Comparison of ENCODE assay signal across 31 mouse cellular contexts in the genomic region with DNA sequence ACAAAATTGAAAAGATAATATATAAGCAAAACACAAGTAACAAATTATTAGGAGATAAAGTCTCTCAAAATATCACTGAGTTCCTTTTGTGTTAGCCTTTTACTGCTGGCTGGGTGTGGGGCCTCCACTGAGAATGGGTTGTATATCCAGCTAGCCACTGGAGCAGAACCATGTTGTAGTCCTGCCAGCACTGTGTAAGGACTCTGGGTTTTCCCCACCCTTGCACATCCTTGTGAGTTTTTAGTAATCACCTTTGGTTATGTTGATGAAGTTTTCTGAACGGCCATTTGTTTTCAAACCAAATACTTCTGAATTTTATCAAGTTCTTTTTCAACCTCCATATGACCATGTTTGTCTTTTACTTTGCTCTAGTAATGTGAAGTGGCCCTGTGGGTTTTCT. TPM values are rescaled to one million over a fixed set of nuclear protein-coding genes. Genes with fewer than 3 reads are reported as not detected.
"Had no signal": no experiment of that assay in that cellular context is flagged by ENCODE, and none has a peak within 500 bp of the region (broad histone marks: within the 10 kb centered on the region; RNA-seq: fewer than 3 reads in every experiment).

No protein-coding gene starts in this region.

- H3K27ac ChIP-seq: gastrocnemius, adult 2 months; heart, embryonic 10.5 days; hindbrain, embryonic 10.5 days; hindbrain, embryonic 12.5 days; hindbrain, embryonic 14.5 days; intestine, embryonic 15.5 days; kidney, postnatal 0 days; layer of hippocampus, adult 2 months; left cerebral cortex, adult 2 months; limb, embryonic 10.5 days; limb, embryonic 12.5 days; liver, embryonic 13.5 days; liver, embryonic 15.5 days had no signal

- H3K27me3 ChIP-seq: heart, embryonic 12.5 days; hindbrain, embryonic 12.5 days; intestine, embryonic 15.5 days; liver, embryonic 13.5 days; liver, embryonic 15.5 days had no signal

- H3K36me3 ChIP-seq: hindbrain, embryonic 12.5 days; intestine, embryonic 15.5 days; liver, embryonic 13.5 days; liver, embryonic 15.5 days had no signal

- ATAC-seq: hindbrain, embryonic 16.5 days; inflammation-experienced regulatory T-cells, adult 6 months; intestine, embryonic 15.5 days; intestine, postnatal 0 days; liver, postnatal 0 days had no signal

- H3K4me1 ChIP-seq: heart, embryonic 10.5 days; heart, embryonic 12.5 days; intestine, embryonic 15.5 days; liver, embryonic 13.5 days; liver, embryonic 15.5 days had no signal

- H3K4me2 ChIP-seq: heart, embryonic 12.5 days; hindbrain, embryonic 12.5 days; hindbrain, embryonic 14.5 days; intestine, embryonic 15.5 days; limb, embryonic 12.5 days; liver, embryonic 11.5 days; liver, embryonic 13.5 days; liver, embryonic 15.5 days had no signal

- H3K9me3 ChIP-seq: heart, embryonic 10.5 days; heart, embryonic 12.5 days; hindbrain, embryonic 10.5 days; hindbrain, embryonic 12.5 days; intestine, embryonic 15.5 days; limb, embryonic 10.5 days; limb, embryonic 12.5 days; liver, embryonic 13.5 days; liver, embryonic 15.5 days had no signal

- H3K9ac ChIP-seq: heart, embryonic 12.5 days; hindbrain, embryonic 12.5 days; hindbrain, embryonic 14.5 days; intestine, embryonic 15.5 days; limb, embryonic 12.5 days; liver, embryonic 13.5 days; liver, embryonic 15.5 days; liver, postnatal 0 days had no signal

- DNase-seq: gastrocnemius, adult 2 months; gastrocnemius, postnatal 10 days; gastrocnemius, postnatal 25 days; heart, adult 18-20 months; heart, postnatal 10 days; heart, postnatal 4 days; kidney, adult 9 months; kidney, postnatal 4 days; liver; liver, embryonic 13.5 days; liver, postnatal 0 days had no signal

- H3K4me3 ChIP-seq: gastrocnemius, adult 2 months; heart, embryonic 10.5 days; heart, embryonic 12.5 days; hindbrain, embryonic 10.5 days; hindbrain, embryonic 12.5 days; intestine, embryonic 15.5 days; layer of hippocampus, adult 2 months; left cerebral cortex, adult 2 months; limb, embryonic 10.5 days; limb, embryonic 12.5 days; liver, embryonic 13.5 days; liver, embryonic 15.5 days had no signal

RNA-seq across cellular contexts. Expression of gene 4930544G11Rik, which starts 21.9 kb away (rescaled TPM):
- polyA plus RNA-seq: frontal cortex, adult 2 months; heart, embryonic 10.5 days; heart, embryonic 12.5 days; heart, embryonic 14.5 days; heart, embryonic 16.5 days; hindbrain, embryonic 10.5 days; hindbrain, embryonic 12.5 days; hindbrain, embryonic 14.5 days; hindbrain, embryonic 16.5 days; inflammation-experienced regulatory T-cells, adult 6 months; intestine, embryonic 15.5 days; intestine, postnatal 0 days; kidney, postnatal 0 days; limb, embryonic 10.5 days; limb, embryonic 12.5 days; limb, embryonic 14.5 days; liver, embryonic 11.5 days; liver, embryonic 13.5 days; liver, embryonic 15.5 days; liver, postnatal 0 days had no signal
